Mouse (Mus musculus): Measurements from ENCODE around the gene Cdk14. TPM values are rescaled to one million over a fixed set of nuclear protein-coding genes. Genes with fewer than 3 reads are reported as not detected.

The Cdk14 gene
- polyA plus RNA-seq, 1 experiment from 2014 or later = 10.8 TPM

DNA sequence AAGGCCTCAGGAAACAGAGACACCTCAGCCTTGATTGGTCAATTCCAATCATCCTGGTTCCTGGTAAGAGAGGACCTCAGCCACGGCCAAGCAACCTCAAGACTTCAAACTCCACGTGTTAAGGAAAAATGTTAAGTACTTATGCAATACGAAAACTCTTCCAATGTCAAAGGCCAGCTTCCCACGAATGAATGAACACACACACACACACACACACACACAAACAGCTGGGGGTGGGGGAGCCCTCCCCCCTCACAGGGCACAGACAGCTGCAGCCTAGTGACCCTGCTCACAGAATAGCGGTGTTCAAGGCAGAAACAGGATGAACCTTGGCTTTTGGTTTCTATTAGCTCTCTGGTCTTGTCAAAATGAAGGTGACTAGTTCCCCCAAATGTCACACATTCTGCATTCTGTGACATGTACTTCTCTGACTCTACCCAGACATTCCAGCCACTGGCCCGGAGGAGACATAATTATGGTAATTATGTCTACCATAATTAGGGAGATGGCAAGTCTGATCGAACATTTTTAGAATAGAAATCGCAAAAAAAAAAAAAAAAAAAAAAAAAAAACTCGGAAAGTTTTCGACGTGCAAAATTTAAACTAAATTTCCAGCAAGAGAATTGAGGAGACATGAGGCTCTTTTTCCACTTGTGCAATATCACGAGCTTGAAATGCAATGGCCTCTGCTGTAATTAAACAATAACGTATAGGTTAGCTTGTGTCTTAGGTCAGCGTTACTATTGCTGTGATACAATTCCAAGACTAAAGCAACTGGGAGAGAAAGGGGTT, 54.6 kb downstream of the Cdk14 start:
- ATAC-seq (ENCODE audit: extremely low read depth, insufficient number of reproducible peaks, low FRiP score, low TSS enrichment) = no peak
- H3K4me1 ChIP-seq = peaks cover 25% of the 10 kb centered on the region
- no peak overlapping the region for H3K4me2 ChIP-seq
- 81% methylated on average over 14 of the region's 14 CpGs for WGBS
- peaks cover 19% of the 10 kb centered on the region for H3K36me3 ChIP-seq
- H3K9me3 ChIP-seq = peaks cover 4% of the 10 kb centered on the region
- H3K27ac ChIP-seq (replicated peaks) = no peak overlapping the region
- H3K9ac ChIP-seq = no peak overlapping the region
- no peak overlapping the region for H3K4me3 ChIP-seq
- no peaks in the 10 kb centered on the region for H3K27me3 ChIP-seq (replicated peaks)

DNA sequence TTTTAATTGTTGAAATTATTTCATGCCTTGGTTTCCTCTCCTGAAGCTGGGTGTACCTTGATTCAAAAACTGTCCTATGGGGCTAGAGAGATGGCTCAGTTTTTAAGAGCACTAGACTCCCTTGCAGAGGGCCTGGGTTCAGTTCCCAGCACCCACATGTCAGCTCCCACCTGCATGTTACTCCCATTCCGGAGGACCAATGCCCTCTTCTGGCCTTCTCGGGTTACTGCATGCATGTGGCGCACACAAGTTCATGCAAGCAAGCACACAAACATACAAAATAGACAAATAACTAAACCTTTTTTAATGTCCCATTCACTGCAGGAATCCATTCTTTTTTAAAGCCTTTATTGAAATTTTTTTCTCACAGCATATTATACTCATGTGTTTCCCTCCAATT, 58.4 kb downstream of the Cdk14 start:
- Histone ChIP-seq H3K9me3 (peaks cover 4% of the 10 kb centered on the region), H3K9ac (no peak overlapping the region), H3K4me3 (no peak overlapping the region), H3K27me3 (replicated peaks) (no peaks in the 10 kb centered on the region), H3K36me3 (peaks cover 17% of the 10 kb centered on the region), H3K4me1 (peaks cover 14% of the 10 kb centered on the region), H3K4me2 (no peak overlapping the region), H3K27ac (replicated peaks) (no peak overlapping the region)
- WGBS = 82% methylated on average over 3 of the region's 3 CpGs
- no peak for ATAC-seq (ENCODE audit: extremely low read depth, insufficient number of reproducible peaks, low FRiP score, low TSS enrichment)

DNA sequence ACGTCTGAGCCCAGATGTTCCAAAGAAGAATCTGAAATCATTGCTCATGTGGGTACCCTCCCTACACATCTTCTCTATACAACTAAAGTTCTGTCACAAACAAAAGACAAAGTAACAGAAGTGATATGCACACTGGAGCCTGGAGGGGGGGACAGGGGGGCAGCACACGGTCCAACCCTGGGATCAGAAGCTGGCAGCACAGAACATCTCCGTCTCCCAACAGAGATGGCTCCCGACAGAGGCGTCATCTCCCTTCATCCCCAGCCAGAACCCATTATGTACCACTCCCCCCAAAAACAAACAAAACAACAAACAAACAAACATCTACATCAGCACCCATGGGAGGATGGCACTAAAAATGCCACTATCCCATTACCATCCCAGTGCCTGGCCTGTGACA, 59.8 kb downstream of the Cdk14 start:
- no peak overlapping the region for H3K4me3 ChIP-seq
- 88% methylated on average over 5 of the region's 5 CpGs for WGBS
- peaks cover 16% of the 10 kb centered on the region for H3K36me3 ChIP-seq
- H3K27me3 ChIP-seq (replicated peaks) = no peaks in the 10 kb centered on the region
- ATAC-seq (ENCODE audit: extremely low read depth, insufficient number of reproducible peaks, low FRiP score, low TSS enrichment) = no peak
- H3K27ac ChIP-seq (replicated peaks) = no peak overlapping the region
- peaks cover 4% of the 10 kb centered on the region for H3K9me3 ChIP-seq
- peaks cover 17% of the 10 kb centered on the region for H3K4me1 ChIP-seq
- H3K9ac ChIP-seq = no peak overlapping the region
- no peak overlapping the region for H3K4me2 ChIP-seq

DNA sequence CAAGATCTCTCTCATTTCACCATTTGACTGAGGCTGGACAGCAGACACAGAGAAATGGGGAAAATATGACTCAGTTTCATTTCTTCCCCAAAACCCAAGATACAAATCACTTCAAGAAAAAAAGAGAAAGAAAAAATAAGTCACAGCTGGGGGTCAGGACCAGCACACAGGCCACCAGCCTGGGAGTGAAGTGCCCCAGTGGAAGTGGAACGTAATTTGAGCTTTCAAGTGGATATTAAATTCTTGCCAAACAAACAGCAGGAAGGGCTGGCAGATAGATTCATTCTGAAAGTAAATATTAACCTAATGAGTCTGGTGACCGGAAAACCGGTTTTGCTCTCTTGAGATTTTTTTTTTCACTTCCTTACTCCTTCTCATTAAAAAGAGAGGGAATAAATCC, 60.2 kb downstream of the Cdk14 start:
- no peaks in the 10 kb centered on the region for H3K27me3 ChIP-seq (replicated peaks)
- peaks cover 4% of the 10 kb centered on the region for H3K9me3 ChIP-seq
- no peak overlapping the region for H3K9ac ChIP-seq
- peaks cover 19% of the 10 kb centered on the region for H3K4me1 ChIP-seq
- 83% methylated on average over 3 of the region's 3 CpGs for WGBS
- H3K4me2 ChIP-seq = no peak overlapping the region
- peaks cover 16% of the 10 kb centered on the region for H3K36me3 ChIP-seq
- no peak for ATAC-seq (ENCODE audit: extremely low read depth, insufficient number of reproducible peaks, low FRiP score, low TSS enrichment)
- H3K4me3 ChIP-seq = no peak overlapping the region
- H3K27ac ChIP-seq (replicated peaks) = no peak overlapping the region

DNA sequence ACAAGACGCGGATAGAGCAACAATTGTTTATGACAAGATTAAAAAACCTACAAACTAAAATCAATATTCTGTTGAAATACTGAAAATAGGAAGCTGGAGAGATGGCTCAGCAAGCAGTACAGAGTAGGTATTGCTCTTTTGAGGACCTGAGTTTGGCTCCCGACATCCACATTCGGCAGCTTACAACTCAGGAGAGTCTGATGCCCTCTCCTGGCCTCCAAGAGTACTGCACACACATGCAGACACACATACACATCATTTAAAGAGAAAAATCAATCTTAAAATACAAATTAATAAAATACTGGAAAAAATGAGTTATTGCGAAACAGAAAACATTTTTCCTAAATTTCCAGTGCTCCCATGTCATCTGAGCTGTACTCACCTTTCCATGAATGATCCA, 60.7 kb downstream of the Cdk14 start:
- WGBS = 90% methylated on average over 5 of the region's 5 CpGs
- peaks cover 14% of the 10 kb centered on the region for H3K36me3 ChIP-seq
- H3K27ac ChIP-seq (replicated peaks) = no peak overlapping the region

DNA sequence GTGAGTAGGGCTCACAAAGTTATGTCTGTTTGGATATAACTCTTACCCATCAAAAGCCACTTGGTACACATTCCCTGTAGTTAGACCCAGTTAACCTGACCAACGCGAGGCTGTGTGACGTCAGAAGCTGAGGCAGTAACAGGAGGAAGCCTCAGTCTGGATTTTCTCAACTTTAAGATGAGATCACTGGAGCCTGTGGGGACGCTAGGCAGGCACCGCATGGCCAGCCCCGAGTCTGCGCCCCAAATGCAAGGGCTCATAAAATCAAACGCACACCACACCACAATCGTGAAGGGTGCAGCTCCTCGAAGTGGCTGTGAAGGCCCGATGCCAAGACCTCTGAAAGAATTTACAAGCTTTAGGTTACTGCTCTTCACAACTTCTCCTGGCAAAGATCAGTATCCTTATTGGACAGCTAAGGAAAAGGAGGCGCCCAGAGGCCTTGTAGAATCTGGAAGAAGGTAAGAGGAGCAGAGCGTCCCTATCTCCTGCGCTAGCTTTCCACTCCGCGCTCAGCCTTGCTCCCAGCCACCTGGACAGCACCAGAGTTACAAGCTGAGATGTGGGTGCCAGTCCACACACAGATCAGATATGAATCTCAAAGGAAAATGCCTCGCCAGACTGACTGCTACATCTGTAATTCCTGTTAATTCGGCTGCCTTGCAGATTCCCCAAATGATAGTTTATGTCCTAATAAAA, 61.9 kb downstream of the Cdk14 start:
- Histone ChIP-seq H3K9ac (peak overlapping the region; percentile 57), H3K4me1 (peaks cover 31% of the 10 kb centered on the region), H3K4me3 (0 out of 2 replicates have a peak overlapping the region, but pooled peaks have one; percentile 12), H3K4me2 (peak overlapping the region; percentile 44), H3K36me3 (peaks cover 8% of the 10 kb centered on the region), H3K27ac (replicated peaks) (no peak overlapping the region), H3K27me3 (replicated peaks) (no peaks in the 10 kb centered on the region), H3K9me3 (peaks cover 4% of the 10 kb centered on the region)
- ATAC-seq (ENCODE audit: extremely low read depth, insufficient number of reproducible peaks, low FRiP score, low TSS enrichment) = no peak
- whole genome bisulfite sequencing = 58% methylated on average over 18 of the region's 18 CpGs

More for the DNA sequence above, 60.7 kb downstream of the Cdk14 start:
- Histone ChIP-seq H3K9ac (no peak overlapping the region), H3K27me3 (replicated peaks) (no peaks in the 10 kb centered on the region), H3K4me1 (peaks cover 24% of the 10 kb centered on the region), H3K4me2 (no peak overlapping the region), H3K4me3 (no peak overlapping the region), H3K9me3 (peaks cover 4% of the 10 kb centered on the region)
- no peak for ATAC-seq (ENCODE audit: extremely low read depth, insufficient number of reproducible peaks, low FRiP score, low TSS enrichment)

DNA sequence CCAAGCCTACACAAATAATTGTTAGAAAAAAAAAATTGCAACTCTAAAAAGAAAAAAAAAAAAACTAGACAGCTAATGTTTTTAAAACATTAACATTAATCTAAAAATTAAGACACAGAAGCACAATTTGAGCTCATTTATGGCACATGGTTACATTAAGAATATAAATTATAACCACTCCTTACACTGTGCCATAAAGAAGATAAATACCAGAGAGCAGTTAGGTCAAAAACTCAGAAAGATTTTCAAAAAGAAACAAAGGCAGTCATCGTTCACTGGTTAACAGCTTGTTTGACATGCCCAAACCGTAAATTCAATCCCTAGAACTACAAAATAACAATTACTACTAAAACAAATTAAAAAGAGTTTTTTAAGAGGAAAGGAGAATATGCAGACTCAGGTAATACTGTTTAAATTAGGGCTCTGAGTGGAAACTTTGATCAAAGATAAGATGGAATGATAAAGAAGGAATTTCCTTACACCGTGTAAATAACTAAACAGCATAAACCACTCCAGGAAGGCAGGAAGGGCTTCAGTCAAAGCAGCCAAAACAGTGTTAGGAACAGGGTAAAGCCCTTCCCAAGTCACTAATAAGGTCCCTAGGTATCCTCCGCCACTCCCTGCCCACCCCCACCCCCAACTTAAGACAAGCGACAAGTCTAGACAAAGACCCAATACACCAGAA, 65.3 kb downstream of the Cdk14 start:
- ATAC-seq (ENCODE audit: extremely low read depth, insufficient number of reproducible peaks, low FRiP score, low TSS enrichment) = no peak
- WGBS = 41% methylated on average over 5 of the region's 5 CpGs
- Histone ChIP-seq H3K4me1 (peaks cover 31% of the 10 kb centered on the region), H3K27ac (replicated peaks) (no peak overlapping the region), H3K4me3 (no peak overlapping the region), H3K9me3 (no peaks in the 10 kb centered on the region), H3K9ac (no peak overlapping the region), H3K27me3 (replicated peaks) (no peaks in the 10 kb centered on the region), H3K36me3 (0 out of 2 replicates have a peak, but pooled peaks cover 3% of the 10 kb centered on the region), H3K4me2 (no peak overlapping the region)

DNA sequence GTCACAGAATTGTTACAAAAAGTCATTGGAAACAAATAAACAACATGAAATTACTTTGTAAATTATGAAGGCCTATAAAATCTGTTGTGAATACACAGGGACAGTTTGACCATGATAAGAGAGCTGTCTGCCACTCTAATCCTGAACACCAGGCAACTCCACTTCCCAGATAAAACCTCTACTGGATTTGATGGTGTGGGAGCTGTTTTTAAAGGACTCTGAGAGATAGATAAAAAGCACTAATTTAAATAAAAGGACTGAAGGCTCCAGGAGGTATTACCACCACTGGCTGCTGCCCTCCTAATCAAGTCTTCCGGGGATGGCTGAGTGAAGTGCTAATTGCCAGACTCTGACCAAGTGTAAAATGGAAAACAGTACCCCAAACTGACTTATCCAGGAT, 66.2 kb downstream of the Cdk14 start:
- peak overlapping the region; percentile 25 for H3K27ac ChIP-seq (replicated peaks)
- H3K27me3 ChIP-seq (replicated peaks) = no peaks in the 10 kb centered on the region
- 10% methylated on average over 1 of the region's 1 CpGs for WGBS
- no peak for ATAC-seq (ENCODE audit: extremely low read depth, insufficient number of reproducible peaks, low FRiP score, low TSS enrichment)
- H3K9me3 ChIP-seq = no peaks in the 10 kb centered on the region
- no peak overlapping the region for H3K4me2 ChIP-seq
- 0 out of 2 replicates have a peak, but pooled peaks cover 3% of the 10 kb centered on the region for H3K36me3 ChIP-seq
- H3K4me1 ChIP-seq = peaks cover 31% of the 10 kb centered on the region
- H3K9ac ChIP-seq = no peak overlapping the region
- no peak overlapping the region for H3K4me3 ChIP-seq

DNA sequence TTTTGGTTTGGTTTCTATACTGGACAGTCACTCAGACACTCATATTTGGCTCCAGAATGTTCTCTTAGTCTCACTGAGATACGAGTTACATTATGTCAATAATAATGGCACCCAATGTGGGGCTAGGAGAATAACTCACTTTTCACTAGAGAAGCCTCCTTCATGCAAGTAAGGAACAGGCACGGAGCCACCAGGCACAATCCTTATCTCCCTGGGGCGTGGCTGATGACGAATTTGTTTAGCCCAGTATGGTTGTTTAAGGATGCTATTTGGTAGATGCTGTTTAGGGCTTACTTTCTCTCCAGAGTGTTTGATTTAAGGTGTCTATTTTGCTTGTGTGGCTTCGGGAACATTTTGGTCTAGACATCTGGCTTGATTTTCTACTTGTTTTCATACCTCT, 75.5 kb downstream of the Cdk14 start:
- Histone ChIP-seq H3K27me3 (replicated peaks) (no peaks in the 10 kb centered on the region), H3K9ac (no peak overlapping the region), H3K27ac (replicated peaks) (no peak overlapping the region), H3K4me3 (no peak overlapping the region), H3K4me1 (peaks cover 45% of the 10 kb centered on the region), H3K36me3 (0 out of 2 replicates have a peak, but pooled peaks cover 4% of the 10 kb centered on the region), H3K9me3 (no peaks in the 10 kb centered on the region), H3K4me2 (no peak overlapping the region)
- no peak for ATAC-seq (ENCODE audit: extremely low read depth, insufficient number of reproducible peaks, low FRiP score, low TSS enrichment)
- 58% methylated on average over 5 of the region's 5 CpGs for WGBS

DNA sequence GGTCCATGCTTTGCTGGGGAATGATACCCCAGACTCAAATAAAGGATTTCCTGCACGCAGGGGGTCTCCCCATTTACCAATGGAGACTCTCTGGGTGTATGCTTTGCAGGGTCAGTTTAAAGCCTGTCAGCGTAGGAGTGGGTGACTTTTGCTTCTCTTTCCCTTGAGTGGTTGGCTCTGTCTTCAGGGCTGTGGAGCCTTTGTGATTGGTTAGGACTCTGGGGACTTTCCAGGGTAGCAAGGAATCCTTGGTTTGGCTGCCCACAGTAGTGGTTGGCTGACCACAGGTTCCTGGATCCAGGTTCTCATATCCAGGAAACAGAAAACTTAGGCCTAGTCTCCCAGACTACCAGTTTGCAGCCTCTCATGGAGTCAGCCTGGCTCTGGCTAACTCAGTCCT, 76.4 kb downstream of the Cdk14 start:
- H3K27ac ChIP-seq (replicated peaks) = peak overlapping the region; percentile 93
- H3K27me3 ChIP-seq (replicated peaks) = no peaks in the 10 kb centered on the region
- 76% methylated on average over 2 of the region's 2 CpGs for WGBS
- no peak overlapping the region for H3K4me3 ChIP-seq
- ATAC-seq (ENCODE audit: extremely low read depth, insufficient number of reproducible peaks, low FRiP score, low TSS enrichment) = no peak
- 0 out of 2 replicates have a peak, but pooled peaks cover 4% of the 10 kb centered on the region for H3K36me3 ChIP-seq
- peaks cover 45% of the 10 kb centered on the region for H3K4me1 ChIP-seq
- peak overlapping the region; percentile 45; the same call in 1 of the 2 replicates for H3K9ac ChIP-seq
- H3K4me2 ChIP-seq = no peak overlapping the region
- H3K9me3 ChIP-seq = no peaks in the 10 kb centered on the region

DNA sequence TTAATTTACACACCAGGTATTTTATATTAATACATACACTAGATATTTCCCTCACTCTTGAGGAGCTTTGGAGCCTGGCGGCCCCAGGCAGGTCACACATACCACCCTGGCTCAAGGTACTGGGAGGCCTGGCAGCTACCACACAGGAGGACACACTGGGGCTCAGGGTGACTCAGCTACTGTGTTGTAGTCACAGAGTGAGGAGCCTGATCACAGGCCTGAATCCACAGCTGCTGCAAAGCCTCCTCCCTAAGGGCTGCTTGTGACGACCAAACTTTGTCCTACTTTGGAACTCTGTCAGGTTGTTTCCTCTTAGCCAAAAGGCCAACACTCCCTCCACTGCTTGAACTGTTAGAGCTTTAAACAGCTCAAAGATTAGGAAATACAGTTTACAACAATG, 76.8 kb downstream of the Cdk14 start:
- Histone ChIP-seq H3K36me3 (peaks cover 4% of the 10 kb centered on the region; the same call in 1 of the 2 replicates), H3K27ac (replicated peaks) (peak overlapping the region; percentile 93), H3K9ac (peak overlapping the region; percentile 45), H3K4me2 (peak overlapping the region; percentile 14; the same call in 1 of the 2 replicates), H3K9me3 (peaks cover under 1% of the 10 kb centered on the region), H3K4me3 (no peak overlapping the region), H3K4me1 (peaks cover 45% of the 10 kb centered on the region), H3K27me3 (replicated peaks) (no peaks in the 10 kb centered on the region)
- 23% methylated on average over 2 of the region's 2 CpGs for WGBS
- peak; percentile 65; the same call in 1 of the 2 replicates for ATAC-seq (ENCODE audit: extremely low read depth, insufficient number of reproducible peaks, low FRiP score, low TSS enrichment)

Data from heart, embryonic 13.5 days (tissue).